Mouse (Mus musculus) heart, embryonic 11.5 days (tissue): Measurements from ENCODE around the gene Slc6a18. TPM values are rescaled to one million over a fixed set of nuclear protein-coding genes. Genes with fewer than 3 reads are reported as not detected.
"Not testable (repeated sequence)": the region's sequence is repeated elsewhere in the genome, so short reads cannot be mapped to it uniquely, and the experiment has no call there.

Source experiments
- ATAC-seq: fragments of 200-750 bp; cut with Nextera tagmentation; replicated peaks from 2 replicates; pipeline ENCODE4 v1.8.0; 2017; ENCODE audit warnings: moderate library complexity; ENCODE audit not compliant: insufficient number of reproducible peaks, low FRiP score, low TSS enrichment
- H3K27ac ChIP-seq: fragments of 300-500 bp; sonication (generic); 2 replicates; pipeline ENCODE4 v1.5.1; 2014; ENCODE audit warnings: mild to moderate bottlenecking, low read depth, low read length
- H3K27me3 ChIP-seq: fragments of 300-500 bp; sonication (generic); 2 replicates; pipeline ENCODE4 v1.6.1; 2014; ENCODE audit warnings: mild to moderate bottlenecking, low read length, mixed read lengths; ENCODE audit not compliant: control insufficient read depth, insufficient read depth
- H3K36me3 ChIP-seq: fragments of 300-500 bp; sonication (generic); 2 replicates; pipeline ENCODE4 v1.6.1; 2014; ENCODE audit warnings: mild to moderate bottlenecking, low read length, moderate library complexity, mixed read lengths; ENCODE audit not compliant: control insufficient read depth, insufficient read depth
- H3K4me1 ChIP-seq: fragments of 300-500 bp; sonication (generic); 2 replicates; pipeline ENCODE4 v1.6.1; 2014; ENCODE audit warnings: low read length; ENCODE audit not compliant: control insufficient read depth, insufficient read depth
- H3K4me2 ChIP-seq: fragments of 300-500 bp; sonication (generic); 2 replicates; pipeline ENCODE4 v1.6.1; 2014; ENCODE audit warnings: mild to moderate bottlenecking, moderate library complexity
- H3K4me3 ChIP-seq: fragments of 300-500 bp; sonication (generic); 2 replicates; pipeline ENCODE4 v1.5.1; 2014; ENCODE audit warnings: low read depth, low read length
- H3K9ac ChIP-seq: fragments of 300-500 bp; sonication (generic); 2 replicates; pipeline ENCODE4 v1.6.1; 2014; ENCODE audit warnings: mild to moderate bottlenecking, low read depth, low read length, moderate library complexity
- H3K9me3 ChIP-seq: fragments of 300-500 bp; sonication (generic); replicated peaks from 2 replicates; pipeline ENCODE4 v1.6.1; 2016; ENCODE audit warnings: low read length; ENCODE audit not compliant: control insufficient read depth
- WGBS: fragments of 180-500 bp; shearing (Covaris S2); extraction: QIAGEN DNeasy Blood & Tissue Kit; methylation state at CpG from one replicate; pipeline ENCODE4 v1.1.7; 2014; ENCODE audit not compliant: insufficient replicate concordance; 5-methylcytosine and 5-hydroxymethylcytosine counted together
- polyA plus RNA-seq: library from polyadenylated mRNA; unstranded; fragments of >200 nt; fragmentation: Nextera tagmentation; extraction: Ambion mirVana; gene quantifications from 2 replicates; pipeline ENCODE4 v1.2.1, GENCODE M21; 2014

Gene Slc6a18
- polyA plus RNA-seq, 1 experiment from 2014 or later = not detected

- Histone ChIP-seq H3K4me3 (no peak overlapping the region), H3K27ac (no peak overlapping the region), H3K4me1 (no peaks in the 10 kb centered on the region), H3K27me3 (no peaks in the 10 kb centered on the region), H3K9me3 (no peaks in the 10 kb centered on the region), H3K4me2 (no peak overlapping the region), H3K9ac (no peak overlapping the region), H3K36me3 (no peaks in the 10 kb centered on the region)
- WGBS = 84% methylated on average over 5 of the region's 5 CpGs
- ATAC-seq = no peak
Observed at GRCm38 (mm10) chr13:73711221-73711620, 33.4 kb upstream of the Slc6a18 start.

- Histone ChIP-seq H3K27ac (no peak overlapping the region), H3K9me3 (no peaks in the 10 kb centered on the region), H3K4me1 (no peaks in the 10 kb centered on the region), H3K9ac (no peak overlapping the region), H3K36me3 (no peaks in the 10 kb centered on the region), H3K27me3 (no peaks in the 10 kb centered on the region), H3K4me3 (no peak overlapping the region), H3K4me2 (no peak overlapping the region)
- WGBS = 66% methylated on average over 6 of the region's 6 CpGs
- ATAC-seq = no peak
Observed at GRCm38 (mm10) chr13:73709491-73709890, 31.7 kb upstream of the Slc6a18 start.

DNA sequence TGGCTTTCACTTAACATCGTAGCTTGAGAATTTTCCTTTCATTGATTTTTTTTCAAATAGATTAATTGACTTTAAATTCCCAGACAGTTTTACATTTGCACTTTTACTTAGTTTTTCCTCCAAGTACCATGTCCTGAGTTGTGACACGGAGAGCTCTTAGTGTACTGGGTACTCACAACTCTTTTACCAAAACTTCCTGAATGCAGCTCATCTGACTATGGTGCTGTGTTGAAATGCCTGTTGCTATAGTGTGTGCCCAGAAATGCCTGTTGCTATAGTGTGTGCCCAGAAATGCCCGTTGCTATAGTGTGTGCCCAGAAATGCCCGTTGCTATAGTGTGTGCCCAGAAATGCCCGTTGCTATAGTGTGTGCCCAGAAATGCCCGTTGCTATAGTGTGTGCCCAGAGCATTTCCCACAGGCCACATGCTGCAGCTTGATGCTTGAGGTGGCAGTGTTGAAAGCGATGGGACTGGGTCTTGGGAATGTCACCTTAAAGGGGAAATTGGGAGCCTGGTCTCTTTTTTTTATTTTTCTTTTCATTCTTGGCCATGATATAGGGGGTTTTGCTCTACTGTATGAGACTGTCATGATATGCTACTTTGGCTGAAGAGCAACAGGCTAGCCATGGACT lies 27.0 kb upstream of the Slc6a18 start, which contains the start of gene Slc6a19:
Slc6a19 (minus strand) TSS at position 172 of the 632 bp plus-strand sequence.
- H3K9me3 ChIP-seq = no peaks in the 10 kb centered on the region
- H3K36me3 ChIP-seq = no peaks in the 10 kb centered on the region
- no peak within 1 kb of the TSS for H3K9ac ChIP-seq
- no peak for ATAC-seq
- no peak within 1 kb of the TSS for H3K4me3 ChIP-seq
- H3K27me3 ChIP-seq = no peaks in the 10 kb centered on the region
- H3K27ac ChIP-seq = no peak within 1 kb of the TSS
- 82% methylated on average over 7 of the region's 7 CpGs for WGBS
- no peaks in the 10 kb centered on the region for H3K4me1 ChIP-seq
- no peak within 1 kb of the TSS for H3K4me2 ChIP-seq

DNA sequence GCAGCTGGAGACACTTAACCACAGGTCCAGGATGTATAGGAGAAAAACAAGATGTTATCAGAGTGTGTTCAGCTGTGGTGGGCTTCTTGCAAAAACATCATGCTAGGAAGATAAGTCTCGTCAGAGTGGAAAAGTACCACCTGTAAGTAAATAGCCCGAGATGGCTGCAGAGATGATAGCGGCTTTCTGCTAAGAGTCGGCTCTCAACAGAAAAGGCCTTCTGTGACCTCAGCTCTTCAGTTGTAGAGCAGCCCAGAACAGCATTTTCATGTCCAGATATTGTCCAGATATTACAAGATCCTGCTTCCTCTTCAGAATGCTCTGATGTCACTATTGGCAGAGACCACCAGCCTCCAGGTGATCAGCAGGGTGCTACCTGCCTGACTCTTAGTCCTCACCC lies 25.7 kb upstream of the Slc6a18 start:
- H3K4me3 ChIP-seq, H3K4me1 ChIP-seq, H3K9me3 ChIP-seq, ATAC-seq, H3K9ac ChIP-seq, H3K27me3 ChIP-seq, H3K4me2 ChIP-seq, H3K36me3 ChIP-seq, H3K27ac ChIP-seq: not testable (repeated sequence)
- 64% methylated on average over 4 of the region's 4 CpGs for WGBS

DNA sequence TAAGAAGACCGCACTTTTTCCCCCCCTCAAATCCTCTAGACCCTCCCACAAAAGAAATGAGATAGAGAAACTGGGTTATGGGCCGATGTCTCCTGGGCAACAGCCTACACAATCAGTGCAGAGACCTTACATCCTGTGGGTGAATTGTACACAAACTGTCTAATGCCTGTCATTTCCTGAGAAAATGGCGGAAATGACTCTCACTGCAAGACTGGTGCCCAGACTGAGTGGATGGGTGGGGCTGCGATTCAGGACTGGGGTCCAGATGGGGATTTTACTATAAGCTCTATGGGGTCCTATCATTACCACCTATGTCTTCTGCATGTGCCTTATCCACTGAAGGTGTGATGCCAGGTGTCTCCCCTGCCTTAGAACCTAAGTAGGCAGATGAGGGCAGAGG lies 25.0 kb upstream of the Slc6a18 start:
- H3K9ac ChIP-seq = no peak overlapping the region
- no peaks in the 10 kb centered on the region for H3K36me3 ChIP-seq
- no peak overlapping the region for H3K4me3 ChIP-seq
- H3K4me2 ChIP-seq = no peak overlapping the region
- no peaks in the 10 kb centered on the region for H3K27me3 ChIP-seq
- no peaks in the 10 kb centered on the region for H3K4me1 ChIP-seq
- no peaks in the 10 kb centered on the region for H3K9me3 ChIP-seq
- ATAC-seq = no peak
- no peak overlapping the region for H3K27ac ChIP-seq
- 76% methylated on average over 4 of the region's 4 CpGs for WGBS

GRCm38 (mm10) chr13:73701161-73701883 lies 23.5 kb upstream of the Slc6a18 start:
- no peak overlapping the region for H3K4me3 ChIP-seq
- H3K4me2 ChIP-seq = no peak overlapping the region
- no peak overlapping the region for H3K9ac ChIP-seq
- no peak overlapping the region for H3K27ac ChIP-seq
- H3K27me3 ChIP-seq = no peaks in the 10 kb centered on the region
- WGBS = 73% methylated on average over 9 of the region's 9 CpGs
- H3K9me3 ChIP-seq = no peaks in the 10 kb centered on the region
- no peaks in the 10 kb centered on the region for H3K4me1 ChIP-seq
- no peaks in the 10 kb centered on the region for H3K36me3 ChIP-seq
- ATAC-seq = no peak

- Histone ChIP-seq H3K27me3 (no peaks in the 10 kb centered on the region), H3K9me3 (no peaks in the 10 kb centered on the region), H3K4me2 (no peak overlapping the region), H3K4me1 (no peaks in the 10 kb centered on the region), H3K9ac (no peak overlapping the region), H3K4me3 (no peak overlapping the region), H3K27ac (no peak overlapping the region), H3K36me3 (no peaks in the 10 kb centered on the region)
- WGBS = 84% methylated on average over 12 of the region's 12 CpGs
- no peak for ATAC-seq
Observed at GRCm38 (mm10) chr13:73700554-73700953, 22.7 kb upstream of the Slc6a18 start.

DNA sequence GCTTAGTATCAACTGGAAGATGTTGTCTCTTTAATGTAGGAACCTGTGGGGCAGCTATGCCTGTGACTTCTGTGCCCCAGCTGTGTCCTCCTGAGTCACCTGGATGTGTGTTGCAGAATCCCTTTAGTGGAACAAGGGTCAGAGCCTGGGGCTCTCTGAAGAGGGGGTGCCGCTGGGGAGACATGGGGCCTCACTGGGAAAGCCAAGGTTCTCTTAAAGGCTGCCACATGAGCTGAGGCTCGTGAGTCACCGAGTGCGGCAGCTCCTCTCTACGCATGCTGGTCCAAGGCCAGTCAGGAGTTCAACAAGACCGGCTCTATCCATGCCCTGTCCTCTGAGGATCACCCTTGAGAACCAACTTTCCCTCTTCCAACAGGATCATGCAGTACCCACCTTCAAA lies 21.9 kb upstream of the Slc6a18 start:
- 88% methylated on average over 6 of the region's 6 CpGs for WGBS
- no peak overlapping the region for H3K4me3 ChIP-seq

DNA sequence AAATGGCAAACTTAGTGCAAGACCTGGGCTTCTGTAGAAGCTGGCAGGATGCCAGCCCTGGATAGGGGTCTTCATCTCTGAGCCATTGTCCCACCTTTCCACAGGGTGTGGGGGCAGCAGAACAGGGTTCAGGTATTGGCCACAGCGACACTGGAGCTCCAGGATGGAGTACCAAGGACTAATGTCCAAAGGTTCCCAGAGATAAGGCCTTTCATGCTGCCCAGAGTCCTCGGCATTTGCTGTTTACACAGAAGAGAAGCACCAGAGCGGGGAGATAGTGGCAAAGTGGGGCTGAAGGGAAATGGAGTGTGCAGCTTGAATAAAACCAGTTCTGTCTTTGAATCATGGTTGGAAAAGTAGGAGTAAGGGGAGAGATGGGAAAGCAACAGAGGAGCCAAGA lies 18.7 kb upstream of the Slc6a18 start:
- Histone ChIP-seq H3K4me2 (no peak overlapping the region), H3K27ac (no peak overlapping the region), H3K9ac (no peak overlapping the region), H3K4me1 (no peaks in the 10 kb centered on the region), H3K27me3 (no peaks in the 10 kb centered on the region), H3K9me3 (no peaks in the 10 kb centered on the region), H3K4me3 (no peak overlapping the region), H3K36me3 (no peaks in the 10 kb centered on the region)
- WGBS = 50% methylated on average over 3 of the region's 3 CpGs
- no peak for ATAC-seq

More for the DNA sequence above, 21.9 kb upstream of the Slc6a18 start:
- ATAC-seq = no peak
- Histone ChIP-seq H3K27me3 (no peaks in the 10 kb centered on the region), H3K9me3 (no peaks in the 10 kb centered on the region), H3K4me2 (no peak overlapping the region), H3K36me3 (no peaks in the 10 kb centered on the region), H3K4me1 (no peaks in the 10 kb centered on the region), H3K27ac (no peak overlapping the region), H3K9ac (no peak overlapping the region)
